Mouse (Mus musculus) frontal cortex, postnatal 14 days (tissue): ENCODE results near the gene Cadm4.

ENCODE experiments used
- DNase-seq, 2 experiments: peaks; one replicate each; pipeline ENCODE4 v3.0.0; 2022; ENCODE audit warnings: low spot score in 2 of 2

Gene Cadm4

DNA sequence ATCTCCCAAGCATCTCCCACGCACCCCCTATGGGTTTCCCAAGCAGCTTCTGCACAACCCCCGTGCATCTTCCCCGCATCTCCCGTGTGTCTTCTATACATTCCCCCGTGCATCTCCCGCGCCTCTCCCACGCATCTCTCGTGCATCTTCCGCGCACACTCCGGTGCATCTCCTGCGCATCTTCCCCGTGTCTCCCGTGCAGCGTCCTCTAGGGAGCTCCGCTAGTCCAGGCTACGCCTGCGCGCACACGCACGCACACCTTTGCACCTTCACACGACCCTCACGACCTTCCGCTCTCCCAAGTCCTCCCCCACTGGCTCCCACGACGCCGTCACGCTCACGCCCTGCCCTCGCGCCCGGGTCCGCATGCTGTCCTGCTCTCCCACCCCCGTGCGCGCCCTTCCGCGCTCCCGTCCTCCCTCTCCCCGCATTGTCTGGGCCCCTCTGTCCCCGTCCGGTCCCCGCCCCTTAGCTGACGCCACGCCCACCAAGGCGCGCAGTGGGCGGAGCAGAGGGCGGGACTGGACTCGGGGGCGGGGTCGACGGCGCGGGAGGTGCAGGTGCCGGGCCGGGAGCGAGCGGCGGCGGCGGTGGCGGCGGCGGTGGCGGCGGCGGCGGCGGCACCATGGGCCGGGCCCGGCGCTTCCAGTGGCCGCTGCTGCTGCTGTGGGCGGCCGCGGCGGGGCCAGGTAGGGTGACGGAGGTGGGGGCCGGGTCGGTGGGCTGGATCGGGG, at the start of gene Cadm4:
Cadm4 (plus strand) TSS at position 550 of the 734 bp plus-strand sequence.
- DNase-seq, result peak; percentile 76 to 87

DNA sequence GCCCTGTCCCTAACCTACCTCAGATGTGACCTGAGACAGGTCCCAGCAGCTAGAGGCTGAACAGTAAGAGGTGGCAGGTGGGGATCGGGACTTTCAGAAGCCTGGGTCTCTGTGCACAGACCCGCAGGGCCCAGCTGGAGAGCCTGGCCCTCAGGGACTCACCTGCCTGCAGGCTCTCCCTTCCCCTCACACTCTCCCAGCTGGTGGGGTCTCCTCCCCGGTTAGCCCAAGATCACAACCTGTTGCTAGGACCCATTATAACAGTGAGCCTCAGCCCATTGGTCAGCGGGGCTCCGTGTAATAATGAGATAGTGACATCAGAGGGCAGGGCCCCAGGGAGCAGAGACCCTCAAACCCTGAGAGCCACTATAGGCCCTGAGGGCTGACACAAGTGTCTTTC, 46.5 kb upstream of the Cadm4 start:
- DNase-seq, result no peak

DNA sequence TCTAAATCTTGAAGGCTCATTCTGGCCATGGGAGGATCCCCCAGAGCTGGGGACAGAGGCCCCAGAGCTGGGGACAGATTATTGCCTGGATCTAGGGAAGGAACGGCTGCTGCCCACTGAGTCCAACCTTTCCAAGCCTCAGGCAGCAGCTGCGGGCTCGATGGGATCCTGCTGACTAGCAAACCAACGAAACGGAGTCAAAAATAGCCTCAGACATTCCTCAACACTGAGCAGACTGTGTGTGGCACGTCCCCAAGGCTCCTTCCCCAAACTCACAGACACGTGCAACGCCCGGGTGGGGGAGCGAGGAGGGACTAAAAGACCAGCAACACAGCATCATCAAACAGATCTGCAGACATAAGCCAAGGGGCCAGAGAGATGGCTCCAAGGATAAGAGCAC, 43.8 kb upstream of the Cadm4 start:
- DNase-seq, result peak; percentile 62 to 74

DNA sequence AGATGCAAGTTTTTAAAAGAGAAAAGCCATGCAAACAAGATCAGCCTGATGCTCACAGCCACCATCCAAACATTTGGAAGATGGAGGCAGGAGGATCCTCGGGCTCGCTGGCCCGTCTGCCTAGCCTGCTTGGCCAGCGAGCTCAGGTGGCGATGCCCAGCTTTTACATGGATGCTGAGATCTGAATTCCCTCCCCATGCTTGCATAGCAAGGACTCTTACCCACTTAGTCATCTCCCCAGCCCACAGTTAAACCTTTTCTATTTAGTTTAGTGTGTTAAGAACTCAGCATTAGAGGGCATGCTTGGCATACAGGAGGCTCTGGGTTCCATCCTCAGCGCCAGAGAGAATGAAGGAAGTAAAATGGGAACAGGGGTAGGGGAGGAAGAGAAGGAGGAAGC, 42.6 kb upstream of the Cadm4 start:
- DNase-seq, result no peak

DNA sequence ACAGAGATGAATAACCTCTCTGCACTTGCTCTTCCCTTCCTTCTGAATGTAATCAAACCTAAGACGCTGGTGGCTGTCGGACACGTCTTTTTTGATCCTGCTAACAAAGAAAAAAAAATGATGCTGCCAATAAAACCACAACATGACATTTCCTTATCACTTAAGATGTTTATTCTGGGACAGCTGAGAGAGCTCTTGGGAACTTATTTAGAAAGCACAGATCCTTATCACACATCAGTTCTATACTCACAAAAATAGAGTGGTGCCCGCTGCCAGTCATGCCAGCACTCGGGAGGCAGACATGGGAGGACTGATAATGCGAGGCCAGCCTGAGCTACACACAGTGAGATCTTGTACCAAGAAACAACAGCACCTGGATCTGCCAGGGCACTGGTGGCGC, 41.9 kb upstream of the Cadm4 start:
- no peak for DNase-seq

DNA sequence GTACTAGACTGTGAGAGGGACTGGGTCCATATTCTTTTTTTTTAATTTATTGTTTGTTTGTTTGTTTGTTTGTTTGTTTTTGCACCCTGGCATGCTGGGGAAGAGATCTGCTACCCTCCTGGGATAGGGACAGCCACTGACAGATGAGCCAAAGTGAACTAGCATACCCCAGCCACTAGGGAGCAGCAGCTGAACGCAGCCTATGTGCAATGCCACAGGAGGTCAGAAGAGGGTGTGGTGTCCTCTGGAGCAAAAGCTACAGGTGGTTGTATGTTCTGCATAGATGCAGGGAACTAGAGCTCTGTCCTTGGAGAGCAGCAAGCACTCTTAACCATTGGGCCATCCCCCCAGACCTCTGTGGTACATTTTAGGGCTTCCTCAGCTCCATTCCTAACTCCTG, 40.0 kb upstream of the Cadm4 start:
- peak in 1 of 2 experiments; percentile 35 for DNase-seq

DNA sequence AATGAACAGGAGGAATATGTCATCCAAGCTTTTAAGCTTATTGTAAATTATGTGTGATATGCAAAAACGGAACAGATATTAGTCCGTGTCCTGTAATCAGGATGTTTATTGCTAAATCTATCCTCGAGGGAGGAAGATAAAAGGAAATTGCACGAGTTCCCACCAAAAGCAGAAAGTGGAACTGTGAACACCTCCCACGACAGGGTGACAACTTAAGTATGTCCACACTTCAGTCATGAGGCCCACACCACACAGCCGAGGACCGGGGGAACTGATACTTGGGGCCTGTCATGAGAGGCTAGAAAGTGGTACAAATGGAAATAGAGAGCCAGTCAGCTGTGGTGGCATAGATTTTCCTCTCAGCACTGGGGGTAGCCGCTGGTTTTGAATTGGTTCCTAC, 39.5 kb upstream of the Cadm4 start:
- DNase-seq, result no peak

DNA sequence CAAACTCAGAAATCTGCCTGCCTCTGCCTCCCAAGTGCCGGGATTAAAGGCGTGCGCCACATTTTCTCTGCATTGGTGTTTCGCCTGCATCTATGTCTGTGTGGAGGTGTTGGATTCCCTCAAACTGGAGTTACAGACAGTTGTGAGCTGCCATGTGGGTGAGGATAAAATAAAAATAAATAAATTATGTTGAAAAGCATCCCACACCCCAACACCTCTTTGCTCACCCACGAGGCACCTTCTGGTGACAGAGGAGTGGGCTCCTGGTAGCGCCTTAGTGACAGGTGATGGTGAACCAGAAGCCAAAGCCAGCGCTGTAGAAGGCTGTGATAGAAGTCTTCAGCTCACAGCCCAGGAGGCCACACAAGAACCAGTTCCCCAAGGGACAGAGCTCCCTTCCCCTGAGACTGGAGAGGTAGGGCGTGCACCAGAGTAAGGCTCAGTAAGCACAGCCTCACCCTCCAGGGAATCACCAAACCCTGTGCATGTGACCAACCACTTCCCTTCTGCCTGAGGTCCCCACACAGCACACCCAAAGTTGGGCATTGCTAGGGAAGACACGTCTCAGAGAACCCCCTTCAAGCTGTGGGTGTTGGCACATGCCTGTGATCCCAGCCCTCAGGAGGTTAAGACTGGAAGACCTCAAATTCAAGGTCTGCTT, 36.4 kb upstream of the Cadm4 start:
- DNase-seq, result no peak

DNA sequence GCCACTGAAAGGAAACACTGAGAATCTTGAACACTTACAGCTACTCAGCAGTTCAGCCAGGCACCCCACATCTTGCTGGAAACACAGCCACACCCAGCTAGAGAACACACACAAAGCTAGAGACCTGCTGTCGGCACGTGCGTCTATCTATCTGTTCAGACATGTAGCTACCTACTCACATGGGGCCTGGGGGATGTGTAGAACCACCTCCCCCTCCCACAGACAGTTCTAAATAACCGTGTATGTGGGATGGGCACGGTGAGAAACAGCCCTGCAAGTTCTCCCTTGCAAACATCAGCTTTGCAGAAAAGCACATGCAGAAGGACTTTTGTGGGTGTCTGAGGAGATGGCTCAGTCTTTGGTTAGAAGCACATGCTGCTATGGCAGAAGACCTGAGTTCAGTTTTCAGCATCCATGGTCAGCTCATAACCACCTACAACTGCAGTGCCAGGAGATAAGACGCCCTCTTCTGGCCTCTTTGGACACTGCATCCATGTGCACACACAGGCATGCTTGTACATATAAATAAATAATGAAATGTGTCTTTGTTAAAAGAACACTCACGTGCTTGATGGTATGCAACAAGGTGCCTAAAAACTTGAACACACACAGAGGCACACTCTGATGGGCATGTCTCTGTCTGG, 35.0 kb upstream of the Cadm4 start:
- peak in 1 of 2 experiments; percentile 15 for DNase-seq

DNA sequence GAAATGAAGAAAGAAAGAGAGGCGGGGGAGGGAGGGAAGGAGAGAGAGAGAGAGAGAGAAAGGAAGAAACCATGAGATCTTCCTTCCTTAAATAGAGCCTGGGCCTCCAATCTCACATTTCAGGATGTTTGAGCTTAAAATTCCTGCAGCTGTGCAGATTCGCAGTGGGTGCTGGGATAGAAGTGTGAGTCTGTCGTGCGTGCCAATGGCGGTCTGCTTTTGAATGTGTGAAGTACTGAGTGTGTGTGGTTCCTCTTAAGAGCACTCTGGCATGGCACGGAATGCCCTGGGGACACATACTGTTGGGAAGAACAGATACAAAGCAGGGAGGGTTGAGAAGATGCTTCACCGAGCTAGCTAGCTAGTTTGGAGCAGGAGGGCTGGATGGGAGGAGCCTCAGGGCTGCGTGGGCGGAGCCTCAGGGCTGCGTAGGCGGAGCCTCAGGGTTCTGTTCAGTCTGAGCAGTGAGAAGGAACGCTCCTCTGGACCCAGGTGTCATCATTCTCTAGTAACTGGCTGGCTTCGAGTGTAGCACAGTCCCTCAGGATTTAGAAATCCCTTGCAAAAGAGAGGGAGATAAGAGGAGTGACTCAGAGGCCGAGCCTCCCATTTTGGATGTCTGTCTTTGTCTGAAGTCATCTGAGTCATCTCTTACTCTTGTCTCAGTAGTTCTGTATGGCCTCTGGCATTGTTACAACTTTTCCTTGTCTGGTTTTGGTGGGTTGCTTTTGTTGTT, 32.9 kb upstream of the Cadm4 start:
- DNase-seq, result no peak

DNA sequence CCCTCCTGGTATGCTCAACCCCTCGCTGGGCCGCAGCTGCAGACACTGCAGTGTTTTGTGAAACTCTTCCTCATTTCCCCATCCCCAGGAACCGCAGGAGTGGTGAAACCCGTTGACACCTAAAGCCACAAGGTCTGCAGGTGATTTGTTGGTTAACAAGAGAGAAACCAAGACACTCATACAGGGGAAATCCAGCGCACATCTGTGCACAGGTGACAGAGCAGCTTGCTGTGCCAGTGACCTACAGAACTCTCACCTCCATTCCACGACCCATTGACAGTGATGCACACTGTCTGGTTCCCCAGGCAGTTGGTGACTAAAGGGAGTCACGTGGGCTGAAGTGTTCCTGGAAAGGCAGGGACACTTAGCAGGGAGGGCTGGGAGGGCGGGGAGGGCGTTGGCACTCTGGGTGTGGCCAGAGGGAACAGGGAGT, 31.2 kb upstream of the Cadm4 start:
- DNase-seq, result no peak

DNA sequence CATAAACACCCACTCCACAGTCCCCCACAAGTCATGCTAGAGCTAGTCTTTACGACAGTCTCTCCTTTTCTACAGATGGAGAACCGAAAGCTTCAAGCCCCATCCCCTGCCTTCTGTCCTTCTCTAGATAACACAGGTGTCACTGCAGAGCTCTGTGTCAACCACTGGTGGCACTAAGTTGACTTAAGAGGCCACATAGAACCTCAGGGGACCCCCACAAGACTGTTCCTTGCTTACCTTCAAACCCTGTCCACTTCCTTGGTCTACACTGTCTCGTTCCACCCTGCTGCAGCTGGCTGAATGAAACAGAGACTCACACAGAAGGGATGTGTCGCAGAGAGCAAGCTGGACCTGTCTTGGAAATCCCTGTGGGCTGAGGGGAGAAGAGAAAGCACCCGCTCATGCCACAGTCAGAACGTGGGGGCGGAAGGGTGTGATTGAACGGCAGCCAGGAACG, 29.9 kb upstream of the Cadm4 start, which contains the start of gene Irgc1:
Irgc1 (minus strand) TSS at position 443 of the 457 bp plus-strand sequence.
- no peak for DNase-seq

DNA sequence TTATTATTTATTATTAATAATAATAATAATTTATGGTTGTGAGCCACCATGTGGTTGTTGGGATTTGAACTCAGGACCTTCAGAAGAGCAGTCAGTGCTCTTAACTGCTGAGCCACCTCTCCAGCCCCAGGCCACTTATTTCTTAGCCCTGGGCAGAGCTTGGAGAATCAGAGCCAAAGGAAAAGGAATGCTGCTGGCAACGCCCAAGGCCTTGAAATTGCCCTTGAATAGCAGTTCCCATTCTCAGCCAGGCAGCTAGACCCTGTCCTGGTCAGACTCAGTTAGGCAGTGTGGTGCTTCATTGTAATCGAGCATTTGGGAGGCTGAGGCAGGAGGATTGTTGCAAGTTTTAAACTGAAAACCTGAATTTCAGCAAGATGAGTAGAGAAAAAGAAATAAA, 27.6 kb upstream of the Cadm4 start:
- DNase-seq, result no peak

DNA sequence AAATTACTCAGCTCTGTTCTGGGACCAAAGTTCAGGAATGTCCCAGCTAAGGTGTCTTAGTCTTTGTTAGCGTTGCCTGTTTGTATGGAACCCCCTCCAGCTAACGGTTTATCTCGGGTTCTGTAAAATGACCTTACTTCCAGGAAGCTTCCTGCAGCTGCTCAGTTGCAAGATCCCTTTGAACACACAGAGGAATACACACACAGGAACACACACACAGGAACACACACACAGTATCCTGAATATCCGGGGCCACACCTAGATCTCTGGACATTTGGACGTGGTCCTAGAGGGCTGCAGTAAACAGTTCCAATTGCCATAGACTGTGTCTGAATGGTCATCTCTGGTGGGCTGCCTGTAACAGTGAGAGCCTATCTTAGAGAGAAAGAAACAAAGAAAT, 26.1 kb upstream of the Cadm4 start:
- no peak for DNase-seq

DNA sequence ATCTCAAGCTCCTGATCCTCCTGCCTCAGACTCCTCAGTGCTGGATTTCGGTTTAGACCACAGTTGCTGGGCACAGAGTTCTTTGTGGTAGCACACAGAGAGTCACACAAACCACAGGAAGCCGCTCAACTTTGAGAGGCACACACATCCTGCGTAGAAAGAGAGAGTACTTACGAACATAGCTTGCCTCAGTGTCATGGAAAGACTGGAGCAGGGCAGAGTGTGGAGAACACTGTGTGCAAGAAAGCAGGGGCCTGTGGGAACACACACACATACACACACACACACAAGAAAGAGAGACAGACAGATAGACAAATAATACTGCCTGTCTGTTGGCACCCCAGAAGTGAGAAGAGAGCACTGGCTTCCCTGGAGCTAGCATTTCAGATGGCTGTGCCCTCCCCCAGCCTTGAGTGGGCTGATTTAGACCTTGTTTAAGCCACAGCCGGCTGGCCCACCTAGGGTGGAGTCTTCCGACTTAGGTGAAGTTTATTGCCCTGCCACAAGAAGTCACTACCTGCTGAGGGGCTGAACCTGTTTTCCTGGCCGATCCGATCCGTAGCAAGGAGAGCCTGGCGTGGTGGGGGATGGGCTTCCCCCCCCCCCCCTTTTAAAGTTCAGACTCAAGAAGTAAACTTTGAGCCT, 24.0 kb upstream of the Cadm4 start:
- DNase-seq, result no peak

DNA sequence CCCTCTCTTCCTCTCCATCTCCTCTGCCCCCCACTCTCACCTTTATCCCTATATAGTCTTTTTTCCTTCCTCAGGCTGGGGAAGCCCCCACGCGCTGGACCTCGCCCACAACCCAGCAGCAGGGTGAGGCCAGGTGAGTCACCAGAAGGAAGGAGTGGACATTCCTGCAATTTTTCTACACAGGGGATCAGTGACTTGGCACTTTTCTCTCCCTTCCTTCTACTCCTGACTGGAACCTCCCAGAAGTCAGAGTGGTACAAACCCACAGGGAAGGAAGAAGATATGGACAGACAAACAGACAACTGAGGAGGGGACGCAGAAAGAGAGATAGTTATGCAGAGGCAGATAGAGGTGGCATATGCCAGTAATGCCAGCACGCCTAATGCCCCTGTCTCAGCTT, 22.4 kb upstream of the Cadm4 start:
- no peak for DNase-seq

DNA sequence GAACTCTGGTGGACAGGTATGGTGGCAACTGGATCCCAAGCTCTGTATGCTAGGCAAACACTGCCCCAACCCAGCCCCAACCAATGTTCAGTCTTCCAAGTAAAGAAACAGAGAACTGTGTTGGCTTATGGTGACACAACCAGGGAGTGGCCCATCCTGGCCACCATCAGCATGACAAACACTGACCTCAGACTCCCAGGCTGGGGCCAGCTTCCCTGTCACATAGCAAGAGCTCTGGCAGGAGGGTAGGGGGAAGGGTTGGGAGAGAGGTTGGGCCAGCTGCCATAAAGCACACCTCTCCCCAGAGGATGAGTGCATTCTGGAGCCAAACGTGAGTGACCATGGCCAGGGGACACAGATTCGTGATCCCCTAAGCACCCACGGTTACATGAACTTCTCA, 22.0 kb upstream of the Cadm4 start:
- DNase-seq, result no peak

DNA sequence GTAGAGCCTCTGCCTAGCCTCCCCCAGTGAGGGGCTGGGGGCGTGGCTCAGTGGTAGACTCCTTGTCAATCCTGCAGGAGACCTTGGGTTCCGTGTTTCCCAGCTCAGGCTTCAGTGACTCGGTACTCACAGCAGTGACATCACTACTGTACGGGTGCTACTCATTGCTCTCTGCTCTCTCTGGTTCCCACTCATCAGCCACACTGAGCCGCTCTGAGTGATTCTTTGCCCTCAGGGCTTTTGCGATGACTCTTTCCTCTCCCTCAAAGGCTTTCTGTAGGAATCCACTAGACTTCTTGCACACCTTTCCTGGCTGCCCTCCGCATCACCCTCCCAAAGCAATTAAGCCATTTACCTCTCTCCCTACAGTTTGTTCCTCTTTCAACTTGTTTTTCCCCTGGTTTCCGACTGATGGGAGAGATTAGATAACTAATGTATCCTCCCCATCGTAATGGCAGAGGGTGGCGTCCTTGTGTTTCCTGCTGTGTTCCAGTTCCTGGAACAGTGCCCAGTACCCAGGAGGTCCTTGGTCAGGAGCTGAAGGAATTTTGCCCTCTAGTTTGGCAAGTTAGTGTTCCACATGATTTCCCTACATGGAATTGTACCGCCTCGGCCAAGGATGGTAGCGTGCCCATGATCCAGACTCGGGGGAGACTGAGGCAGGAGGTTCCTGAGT, 20.3 kb upstream of the Cadm4 start:
- DNase-seq, result no peak

DNA sequence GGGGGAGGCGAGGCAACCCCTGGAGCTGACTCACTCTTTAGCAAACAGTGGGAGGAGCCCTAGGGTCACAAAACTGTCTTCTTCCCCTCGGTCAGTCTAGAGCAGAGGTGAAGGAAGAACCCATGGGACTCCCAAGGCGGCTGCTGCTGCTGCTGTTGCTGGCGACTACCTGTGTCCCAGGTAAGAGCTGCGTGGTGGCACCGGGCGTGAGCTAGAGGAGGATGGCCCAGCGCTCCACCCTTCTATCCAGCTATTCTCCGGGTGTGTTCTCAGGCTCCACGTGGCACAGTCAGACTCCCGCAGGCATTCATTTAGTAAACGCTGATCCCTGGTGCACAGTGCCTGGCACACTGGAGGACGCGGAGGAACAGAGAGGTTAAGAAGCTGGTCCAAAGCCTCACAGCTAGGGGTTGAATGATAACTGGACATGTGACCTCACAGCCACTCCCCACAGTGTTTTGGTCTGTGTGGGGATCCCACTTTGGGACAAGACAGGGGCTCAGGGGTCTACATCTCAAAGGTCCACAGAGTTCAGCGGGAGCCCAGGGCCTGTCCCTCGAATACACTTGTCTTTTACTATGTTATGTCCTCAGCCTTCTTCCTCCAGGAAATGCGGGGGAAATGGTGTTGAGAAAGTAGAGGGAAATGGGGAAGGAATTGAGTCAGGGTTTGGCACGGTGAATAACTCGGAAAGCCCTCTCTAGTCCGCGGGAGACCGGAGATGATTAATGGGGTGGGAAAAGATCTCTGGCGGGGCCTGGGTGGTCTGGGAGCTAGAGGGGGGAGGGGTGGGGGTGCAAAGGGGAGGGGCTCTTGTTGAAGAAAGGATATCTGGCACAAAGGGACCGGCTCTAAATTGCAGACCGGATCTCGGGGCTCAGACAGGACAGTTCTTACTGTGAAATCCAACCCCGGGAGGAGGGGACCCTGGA, 19.2 kb upstream of the Cadm4 start, which contains the start of gene Plaur:
Plaur (plus strand) TSS at position 97 of the 932 bp plus-strand sequence.
- no peak for DNase-seq

DNA sequence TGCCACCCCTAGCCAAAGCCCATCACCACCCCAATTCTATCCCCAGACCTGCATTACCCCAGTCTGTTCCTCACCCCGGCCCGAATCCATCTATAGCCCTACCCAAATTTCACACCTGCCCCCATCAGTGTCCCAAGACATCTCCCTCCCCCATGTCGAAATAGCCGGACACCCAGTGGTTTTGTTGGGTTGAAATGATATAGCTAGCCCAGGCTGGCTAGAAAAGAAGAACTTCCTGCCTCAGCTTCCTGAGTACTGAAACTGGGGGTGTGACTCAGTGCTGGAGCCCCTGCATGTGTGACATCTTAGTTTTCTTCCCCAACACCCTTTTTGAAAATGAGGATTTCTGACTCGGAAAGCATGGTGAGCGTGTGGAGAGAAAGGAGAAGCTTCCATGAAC, 15.0 kb upstream of the Cadm4 start:
- no peak for DNase-seq
